Mouse (Mus musculus) lung, postnatal 0 days (tissue): Measurements from ENCODE around the gene Mbnl3. TPM values are rescaled to one million over a fixed set of nuclear protein-coding genes. Genes with fewer than 3 reads are reported as not detected.

Experiments
- ATAC-seq: fragments of 200-750 bp; cut with Nextera tagmentation; 2 replicates; pipeline ENCODE4 v1.8.0; 2017; ENCODE audit warnings: moderate library complexity
- DNase-seq: peaks from one replicate; pipeline ENCODE4 v3.0.0-alpha.2; 2016; ENCODE audit warnings: low spot score
- H3K27ac ChIP-seq: fragments of 300-500 bp; sonication (generic); 2 replicates; pipeline ENCODE4 v1.5.1; 2014; ENCODE audit warnings: antibody characterized with exemption, mild to moderate bottlenecking, low read length, mixed read lengths
- H3K27me3 ChIP-seq: fragments of 300-500 bp; sonication (generic); replicated peaks from 2 replicates; pipeline ENCODE4 v1.6.1; 2014; ENCODE audit warnings: low read length, mixed read lengths; ENCODE audit not compliant: insufficient read depth
- H3K36me3 ChIP-seq: fragments of 300-500 bp; sonication (generic); 2 replicates; pipeline ENCODE4 v1.6.1; 2014; ENCODE audit warnings: low read length, mixed read lengths; ENCODE audit not compliant: insufficient read depth
- H3K4me1 ChIP-seq: fragments of 300-500 bp; sonication (generic); 2 replicates; pipeline ENCODE4 v1.6.1; 2014; ENCODE audit warnings: antibody characterized with exemption, low read depth, low read length, mixed read lengths; ENCODE audit not compliant: insufficient read depth
- H3K4me2 ChIP-seq: fragments of 300-500 bp; sonication (generic); replicated peaks from 2 replicates; pipeline ENCODE4 v1.6.1; 2014; ENCODE audit warnings: low read depth, mild to moderate bottlenecking, low read length, moderate library complexity, mixed read lengths
- H3K4me3 ChIP-seq: fragments of 300-500 bp; sonication (generic); 2 replicates; pipeline ENCODE4 v1.5.1; 2014; ENCODE audit warnings: low read depth, low read length
- H3K9ac ChIP-seq: fragments of 300-500 bp; sonication (generic); replicated peaks from 2 replicates; pipeline ENCODE4 v1.6.1; 2014; ENCODE audit warnings: low read depth, mild to moderate bottlenecking
- H3K9me3 ChIP-seq: fragments of 300-500 bp; sonication (generic); 2 replicates; pipeline ENCODE4 v1.6.1; 2016; ENCODE audit warnings: low read length, mixed read lengths
- CTCF ChIP-seq: IDR thresholded peaks from 2 replicates; pipeline ENCODE4 v1.5.1; 2016; ENCODE audit warnings: antibody characterized with exemption, mild to moderate bottlenecking
- EP300 ChIP-seq: IDR thresholded peaks from 2 replicates; pipeline ENCODE4 v1.6.1; 2016; ENCODE audit warnings: antibody characterized with exemption, mild to moderate bottlenecking, control low read depth
- WGBS: fragments of 180-500 bp; shearing (Covaris S2); extraction: QIAGEN DNeasy Blood & Tissue Kit; methylation state at CpG from one replicate; pipeline ENCODE4 v1.1.7; 2014; 5-methylcytosine and 5-hydroxymethylcytosine counted together
- polyA plus RNA-seq: library from polyadenylated mRNA; unstranded; fragments of >200 nt; fragmentation: Nextera tagmentation; extraction: Ambion mirVana; gene quantifications from 2 replicates; pipeline ENCODE4 v1.2.1, GENCODE M21; 2015

Gene Mbnl3
- polyA plus RNA-seq, result 7.7 and 7.9 TPM in 2 replicates

GRCm38 (mm10) chrX:51206432-51206831 is at the start of gene Mbnl3:
Mbnl3 (minus strand) TSS chrX:51206532.
- no peaks in the 10 kb centered on the region for H3K36me3 ChIP-seq
- peak within 1 kb of the TSS; percentile 74 for H3K27ac ChIP-seq
- no peak for ATAC-seq
- H3K9me3 ChIP-seq, result no peaks in the 10 kb centered on the region
- no peak for TF ChIP-seq EP300
- no peak for TF ChIP-seq CTCF
- no peak for DNase-seq
- peak within 1 kb of the TSS; percentile 34; the same call in 1 of the 2 replicates for H3K9ac ChIP-seq
- H3K27me3 ChIP-seq, result no peaks in the 10 kb centered on the region
- H3K4me1 ChIP-seq, result no peaks in the 10 kb centered on the region
- 23% methylated on average over 11 of the region's 11 CpGs for WGBS
- H3K4me2 ChIP-seq, result peak within 1 kb of the TSS; percentile 66
- H3K4me3 ChIP-seq, result peak within 1 kb of the TSS; percentile 59

DNA sequence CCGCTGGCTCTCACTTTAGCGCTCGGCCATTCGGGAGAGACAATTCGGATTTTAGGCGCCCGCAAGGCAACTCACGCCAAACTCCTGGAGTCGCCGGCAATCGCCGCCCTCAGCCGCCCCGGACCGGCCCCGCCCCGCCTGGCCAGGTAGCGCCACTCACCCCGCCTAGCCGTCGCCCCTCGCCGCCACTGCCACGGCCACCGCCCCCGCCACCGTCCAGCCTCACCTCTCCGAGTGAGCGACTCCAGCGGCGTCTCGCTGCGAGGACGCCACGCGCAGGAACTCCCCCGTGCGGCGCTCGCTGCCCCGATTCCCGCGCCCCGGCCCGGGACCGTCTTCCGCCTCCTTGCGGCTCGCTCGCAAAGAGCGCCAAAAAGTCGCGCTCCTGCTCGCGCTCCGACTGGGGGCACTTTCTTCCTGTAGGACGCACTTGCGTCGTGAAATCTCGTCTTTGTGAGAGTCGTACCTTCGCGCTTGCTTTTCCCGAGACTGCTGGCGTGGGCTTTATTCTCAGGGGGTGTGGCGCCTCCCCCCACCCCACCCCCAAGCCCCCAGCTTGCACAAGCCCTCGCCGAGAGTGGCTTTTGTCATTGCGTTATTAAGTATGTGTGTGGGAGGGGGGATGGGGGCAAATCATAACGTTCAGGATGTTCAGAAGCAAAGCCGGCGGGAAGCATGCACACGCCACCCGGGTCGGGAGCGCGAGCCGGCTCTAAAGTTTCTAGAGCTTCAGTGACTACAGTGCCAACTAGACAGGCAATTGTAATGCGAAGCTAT is 596 bp downstream of the Mbnl3 start:
- H3K9me3 ChIP-seq, result no peaks in the 10 kb centered on the region
- H3K36me3 ChIP-seq, result no peaks in the 10 kb centered on the region
- peak overlapping the region; percentile 74 for H3K27ac ChIP-seq
- no peaks in the 10 kb centered on the region for H3K4me1 ChIP-seq
- H3K9ac ChIP-seq, result peak overlapping the region; percentile 34; the same call in 1 of the 2 replicates
- WGBS, result 17% methylated on average over 39 of the region's 79 CpGs
- peak overlapping the region; percentile 66 for H3K4me2 ChIP-seq
- DNase-seq, result peak; percentile 74
- peak overlapping the region; percentile 59 for H3K4me3 ChIP-seq
- no peaks in the 10 kb centered on the region for H3K27me3 ChIP-seq
- peak; percentile 68 for ATAC-seq
- TF ChIP-seq CTCF (peak; percentile 70), EP300 (no peak)

- ATAC-seq (peak; percentile 89), DNase-seq (peak; percentile 73)
- peak overlapping the region; percentile 59 for H3K4me3 ChIP-seq
- no peaks in the 10 kb centered on the region for H3K36me3 ChIP-seq
- peak overlapping the region; percentile 74 for H3K27ac ChIP-seq
- H3K27me3 ChIP-seq, result no peaks in the 10 kb centered on the region
- no peak for TF ChIP-seq EP300
- no peak for TF ChIP-seq CTCF
- H3K9me3 ChIP-seq, result no peaks in the 10 kb centered on the region
- peak overlapping the region; percentile 34 for H3K9ac ChIP-seq
- peak overlapping the region; percentile 66 for H3K4me2 ChIP-seq
- H3K4me1 ChIP-seq, result no peaks in the 10 kb centered on the region
- 30% methylated on average over 23 of the region's 67 CpGs for WGBS
These were observed 1.4 kb downstream of the Mbnl3 start for GRCm38 (mm10) chrX:51204626-51205547.

DNA sequence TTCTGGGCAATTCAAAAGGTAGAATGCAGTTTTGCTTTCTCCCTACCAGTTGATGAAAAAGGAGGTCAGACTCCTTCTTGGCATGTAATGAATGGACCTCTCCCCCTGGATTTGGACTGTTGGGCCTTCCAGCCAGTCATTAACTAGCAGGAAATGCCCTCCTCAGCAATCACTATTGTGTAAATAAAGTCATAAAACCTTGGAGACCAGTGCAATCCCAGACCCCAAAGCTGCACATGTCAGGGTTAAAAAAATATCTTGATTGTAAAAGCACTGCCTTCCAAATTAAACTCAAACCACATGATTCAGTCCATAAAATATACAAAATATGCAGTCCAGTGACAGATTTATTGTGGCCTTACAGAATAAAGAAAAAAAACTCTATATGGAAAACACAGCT is 9.3 kb downstream of the Mbnl3 start:
- H3K4me2 ChIP-seq, result no peak overlapping the region
- ATAC-seq, result no peak

DNA sequence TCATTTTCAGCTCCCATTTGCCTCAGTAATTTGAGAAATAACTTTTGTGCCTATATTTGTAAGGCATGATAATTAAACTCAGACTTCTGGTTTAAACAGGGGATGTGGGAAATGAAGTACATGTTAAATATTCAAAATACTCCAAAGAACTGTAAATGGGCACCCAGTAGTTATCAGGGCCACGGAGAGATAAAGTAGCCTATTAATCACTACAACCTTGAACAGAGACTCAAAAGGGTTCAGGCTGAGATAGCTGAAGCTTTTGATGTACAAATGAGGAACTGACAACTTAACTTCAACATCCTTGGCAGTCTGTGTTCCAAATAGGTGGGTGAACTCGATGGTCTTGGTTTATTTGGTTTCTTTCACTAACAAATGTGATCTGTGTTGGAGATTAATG is 34.4 kb downstream of the Mbnl3 start:
- TF ChIP-seq EP300, result no peak
- no peak for TF ChIP-seq CTCF
- no peak for DNase-seq
- H3K4me1 ChIP-seq, result no peaks in the 10 kb centered on the region
- no peaks in the 10 kb centered on the region for H3K36me3 ChIP-seq
- no peak overlapping the region for H3K27ac ChIP-seq
- H3K9ac ChIP-seq, result no peak overlapping the region
- H3K4me3 ChIP-seq, result no peak overlapping the region
- H3K4me2 ChIP-seq, result no peak overlapping the region
- WGBS, result 29% methylated on average over 2 of the region's 2 CpGs
- no peak for ATAC-seq
- H3K27me3 ChIP-seq, result no peaks in the 10 kb centered on the region
- H3K9me3 ChIP-seq, result no peaks in the 10 kb centered on the region

More for the DNA sequence above, 9.3 kb downstream of the Mbnl3 start:
- H3K9ac ChIP-seq, result no peak overlapping the region
- H3K4me3 ChIP-seq, result no peak overlapping the region
- no peak for DNase-seq
- no peak for TF ChIP-seq CTCF
- no peak for TF ChIP-seq EP300
- no peaks in the 10 kb centered on the region for H3K36me3 ChIP-seq
- no peak overlapping the region for H3K27ac ChIP-seq
- no peaks in the 10 kb centered on the region for H3K27me3 ChIP-seq
- no peaks in the 10 kb centered on the region for H3K4me1 ChIP-seq
- no peaks in the 10 kb centered on the region for H3K9me3 ChIP-seq

GRCm38 (mm10) chrX:51171413-51171812 is 34.9 kb downstream of the Mbnl3 start:
- no peak overlapping the region for H3K4me3 ChIP-seq
- DNase-seq, result peak; percentile 12
- H3K4me1 ChIP-seq, result no peaks in the 10 kb centered on the region
- no peaks in the 10 kb centered on the region for H3K9me3 ChIP-seq
- H3K27me3 ChIP-seq, result no peaks in the 10 kb centered on the region
- H3K27ac ChIP-seq, result no peak overlapping the region
- no peak for ATAC-seq
- no peak overlapping the region for H3K9ac ChIP-seq
- no peak overlapping the region for H3K4me2 ChIP-seq
- TF ChIP-seq CTCF, result peak; percentile 65
- TF ChIP-seq EP300, result no peak
- WGBS, result 63% methylated on average over 6 of the region's 6 CpGs
- H3K36me3 ChIP-seq, result no peaks in the 10 kb centered on the region
